Mouse (Mus musculus): ENCODE measurements around the gene Iqcj.

- no peak for TF ChIP-seq CTCF (IDR thresholded peaks at IDR 0.05; ENCODE audit: insufficient read depth, low read length)
- no peak for TF ChIP-seq POLR2A (IDR thresholded peaks at IDR 0.05; ENCODE audit: borderline replicate concordance, extremely low read depth, low read depth, low read length)
These were observed 91.3 kb downstream of the Iqcj start for GRCm38 (mm10) chr3:67983329-67983728.

All from lung, adult 2 months (tissue).